Mouse (Mus musculus) intestine, embryonic 15.5 days (tissue): ENCODE measurements around the gene Sdhaf4. TPM values are rescaled to one million over a fixed set of nuclear protein-coding genes. Genes with fewer than 3 reads are reported as not detected.

ENCODE experiments used
- ATAC-seq: fragments of 200-750 bp; cut with Nextera tagmentation; 2 replicates; pipeline ENCODE4 v1.8.0; 2017; ENCODE audit warnings: moderate TSS enrichment, moderate library complexity
- H3K27ac ChIP-seq: fragments of 300-500 bp; sonication (generic); 2 replicates; pipeline ENCODE4 v1.5.1; 2015; ENCODE audit warnings: mild to moderate bottlenecking, inconsistent platforms
- H3K27me3 ChIP-seq: fragments of 300-500 bp; sonication (generic); replicated peaks from 2 replicates; pipeline ENCODE4 v1.6.1; 2015; ENCODE audit warnings: inconsistent platforms
- H3K36me3 ChIP-seq: fragments of 300-500 bp; sonication (generic); 2 replicates; pipeline ENCODE4 v1.6.1; 2015; ENCODE audit warnings: inconsistent platforms
- H3K4me1 ChIP-seq: fragments of 300-500 bp; sonication (generic); replicated peaks from 2 replicates; pipeline ENCODE4 v1.6.1; 2015; ENCODE audit warnings: inconsistent platforms
- H3K4me2 ChIP-seq: fragments of 300-500 bp; sonication (generic); replicated peaks from 2 replicates; pipeline ENCODE4 v1.6.1; 2015; ENCODE audit warnings: mild to moderate bottlenecking, inconsistent platforms
- H3K4me3 ChIP-seq: fragments of 300-500 bp; sonication (generic); replicated peaks from 2 replicates; pipeline ENCODE4 v1.5.1; 2015; ENCODE audit warnings: inconsistent platforms
- H3K9ac ChIP-seq: fragments of 300-500 bp; sonication (generic); 2 replicates; pipeline ENCODE4 v1.6.1; 2015; ENCODE audit warnings: inconsistent platforms
- H3K9me3 ChIP-seq: fragments of 300-500 bp; sonication (generic); 2 replicates; pipeline ENCODE4 v1.6.1; 2016; ENCODE audit warnings: inconsistent platforms
- WGBS: fragments of 180-500 bp; shearing (Covaris S2); methylation state at CpG from one replicate; pipeline ENCODE4 v1.1.7; 2015; 5-methylcytosine and 5-hydroxymethylcytosine counted together
- polyA plus RNA-seq: library from polyadenylated mRNA; unstranded; fragments of >200 nt; fragmentation: Nextera tagmentation; extraction: Ambion mirVana; gene quantifications from 2 replicates; pipeline ENCODE4 v1.2.1, GENCODE M21; 2015

Gene Sdhaf4
- polyA plus RNA-seq, 1 experiment from 2014 or later = 75.7 TPM

DNA sequence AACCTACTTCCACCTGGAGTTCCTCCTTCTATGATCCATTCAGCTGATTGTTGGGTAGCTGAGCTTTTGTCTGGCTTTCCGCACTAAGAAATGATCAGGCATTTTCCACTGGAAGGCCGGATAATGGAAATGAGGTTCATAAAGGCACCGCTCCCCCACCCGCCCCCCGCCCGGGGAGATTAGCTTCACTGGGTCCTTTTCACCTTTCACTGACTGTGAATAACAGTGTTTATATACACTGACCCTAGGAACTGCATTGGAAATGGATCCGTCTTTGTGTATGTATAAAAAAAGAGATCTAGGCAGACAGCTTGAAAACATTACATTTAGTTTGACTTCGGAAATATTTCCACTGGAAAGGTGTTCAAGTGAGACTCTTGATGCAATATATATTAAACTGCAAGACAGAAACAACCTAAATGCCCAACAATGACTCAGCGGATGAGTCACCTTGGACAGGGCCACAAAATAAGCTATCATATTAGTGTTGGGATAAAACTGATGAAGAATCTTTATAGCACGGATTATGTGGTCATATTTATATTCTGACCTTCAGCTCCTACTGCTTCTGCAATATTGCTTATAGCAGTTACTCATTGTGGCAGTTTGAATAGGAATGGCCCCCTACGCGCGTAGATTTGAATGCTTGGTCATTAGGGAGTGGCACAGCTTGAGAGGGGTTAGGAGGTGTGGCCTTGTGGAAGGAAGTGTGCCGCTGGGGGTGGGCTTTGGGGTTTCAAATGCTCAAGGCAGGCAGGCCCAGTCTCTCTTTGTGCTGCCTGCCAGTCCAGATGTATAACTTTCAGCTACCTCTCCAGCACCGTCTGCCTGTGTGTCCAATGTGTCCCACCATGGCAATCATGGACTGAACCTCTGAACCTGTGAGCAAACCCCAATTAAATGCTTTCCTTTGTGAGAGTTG, 56.4 kb downstream of the Sdhaf4 start:
- Histone ChIP-seq H3K27ac (no peak overlapping the region), H3K4me3 (no peak overlapping the region), H3K36me3 (no peaks in the 10 kb centered on the region), H3K9ac (no peak overlapping the region), H3K9me3 (no peaks in the 10 kb centered on the region), H3K4me1 (no peaks in the 10 kb centered on the region), H3K4me2 (no peak overlapping the region), H3K27me3 (no peaks in the 10 kb centered on the region)
- ATAC-seq = no peak
- 69% methylated on average over 15 of the region's 15 CpGs for WGBS

DNA sequence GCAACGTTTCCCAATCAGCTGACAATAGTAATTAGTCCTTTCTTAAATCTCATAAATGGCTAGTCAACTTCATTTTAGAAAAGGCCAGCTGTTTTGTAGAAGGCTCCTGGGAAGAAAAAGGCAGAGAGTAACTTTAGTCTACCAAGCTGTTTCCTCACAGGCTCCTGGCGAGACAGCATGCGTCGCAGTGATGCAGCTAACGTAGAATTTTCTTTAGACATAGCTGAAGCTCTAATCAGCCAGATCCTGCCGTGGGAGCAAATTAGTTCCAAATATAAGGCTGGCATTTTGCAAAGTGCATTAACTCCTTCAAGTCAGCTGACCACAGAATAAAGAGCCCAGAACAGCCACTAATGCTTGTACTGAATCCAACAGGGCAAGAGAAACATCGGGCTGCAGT, 57.2 kb downstream of the Sdhaf4 start:
- no peaks in the 10 kb centered on the region for H3K27me3 ChIP-seq
- H3K4me1 ChIP-seq = no peaks in the 10 kb centered on the region
- no peak overlapping the region for H3K4me3 ChIP-seq
- ATAC-seq = no peak
- no peak overlapping the region for H3K9ac ChIP-seq
- H3K9me3 ChIP-seq = no peaks in the 10 kb centered on the region
- no peak overlapping the region for H3K27ac ChIP-seq
- H3K4me2 ChIP-seq = no peak overlapping the region
- 63% methylated on average over 7 of the region's 7 CpGs for WGBS
- no peaks in the 10 kb centered on the region for H3K36me3 ChIP-seq

Other genes with a start within 250 kb of the Sdhaf4 start
- gene B3gat2, start 243.9 kb downstream of the Sdhaf4 start, polyA plus RNA-seq = 0.23 and 0.42 TPM in 2 replicates
- 41.8 and 43.1 TPM in 2 replicates for gene Smap1, start 83.3 kb downstream of the Sdhaf4 start, polyA plus RNA-seq
- 35.0 and 39.4 TPM in 2 replicates for gene Fam135a, start 94.7 kb upstream of the Sdhaf4 start, polyA plus RNA-seq
- 2.1 and 2.5 TPM in 2 replicates for gene Col9a1, start 172.0 kb upstream of the Sdhaf4 start, polyA plus RNA-seq